ENCODE assay signal across 19 mouse cellular contexts in genomic region chr2:29034542-29035475, GRCm38 (mm10). TPM values are rescaled to one million over a fixed set of nuclear protein-coding genes. Genes with fewer than 3 reads are reported as not detected.
DNase-seq lines count a peak whose midpoint lies in the region; ATAC-seq and TF ChIP-seq lines count a peak whose summit lies in the region.
"Had no signal": no experiment of that assay in that cellular context is flagged by ENCODE, and none has a peak within 500 bp of the region (broad histone marks: within the 10 kb centered on the region; RNA-seq: fewer than 3 reads in every experiment).

No protein-coding gene starts in this region.

- H3K9ac ChIP-seq in kidney, embryonic 15.5 days, result no peak overlapping the region
- H3K9ac ChIP-seq in neural tube, embryonic 11.5 days (ENCODE audit: low read length), result no peak overlapping the region
- no peak overlapping the region for H3K9ac ChIP-seq in neural tube, embryonic 15.5 days (replicated peaks)
- H3K9ac ChIP-seq in liver, embryonic 13.5 days, result no peak overlapping the region
- H3K9ac ChIP-seq in intestine, postnatal 0 days (ENCODE audit: low read depth, low read length), result no peak overlapping the region

- DNase-seq in kidney, adult 18-20 months, result peak; percentile 40
- peak; percentile 16 for DNase-seq in neural tube, embryonic 11.5 days (ENCODE audit: low spot score)
- DNase-seq in liver, embryonic 13.5 days, result no peak
- peak; percentile 66 for DNase-seq in yolk sac, embryonic 10.5 days (ENCODE audit: low spot score)
- no peak for DNase-seq in ovary, postnatal 36 days (ENCODE audit: low spot score)
- DNase-seq: adrenal gland, postnatal 14 days; cerebellum, adult 8-10 months; heart, adult 18-20 months; lung, postnatal 10 days; spleen, adult 18-20 months; thymus, postnatal 14 days had no signal

- no peak overlapping the region for H3K4me3 ChIP-seq in kidney, embryonic 15.5 days (replicated peaks)
- H3K4me3 ChIP-seq in neural tube, embryonic 11.5 days (ENCODE audit: low read depth, low read length), result no peak overlapping the region
- no peak overlapping the region for H3K4me3 ChIP-seq in neural tube, embryonic 15.5 days (replicated peaks)
- no peak overlapping the region for H3K4me3 ChIP-seq in liver, embryonic 13.5 days (replicated peaks)
- no peak overlapping the region for H3K4me3 ChIP-seq in intestine, postnatal 0 days (ENCODE audit: low read depth, low read length)
- H3K4me3 ChIP-seq: megakaryocyte, embryonic 14.5 days had no signal

- H3K27ac ChIP-seq in kidney, embryonic 15.5 days, result no peak overlapping the region
- H3K27ac ChIP-seq in neural tube, embryonic 11.5 days (ENCODE audit: low read depth, low read length), result no peak overlapping the region
- no peak overlapping the region for H3K27ac ChIP-seq in neural tube, embryonic 15.5 days (replicated peaks)
- peak overlapping the region; percentile 67 for H3K27ac ChIP-seq in liver, embryonic 13.5 days
- no peak overlapping the region for H3K27ac ChIP-seq in intestine, postnatal 0 days (ENCODE audit: low read depth, low read length)
- H3K27ac ChIP-seq: hindbrain, postnatal 0 days had no signal

- no peak overlapping the region for H3K4me2 ChIP-seq in kidney, embryonic 15.5 days
- H3K4me2 ChIP-seq in neural tube, embryonic 11.5 days (ENCODE audit: low read depth), result no peak overlapping the region
- H3K4me2 ChIP-seq in neural tube, embryonic 15.5 days, result no peak overlapping the region
- no peak overlapping the region for H3K4me2 ChIP-seq in liver, embryonic 13.5 days
- H3K4me2 ChIP-seq in intestine, postnatal 0 days (replicated peaks; ENCODE audit: low read depth), result no peak overlapping the region

- no peaks in the 10 kb centered on the region for H3K36me3 ChIP-seq in kidney, embryonic 15.5 days
- H3K36me3 ChIP-seq in neural tube, embryonic 11.5 days (ENCODE audit: control insufficient read depth, insufficient read depth, low read length), result no peaks in the 10 kb centered on the region
- H3K36me3 ChIP-seq in neural tube, embryonic 15.5 days, result no peaks in the 10 kb centered on the region
- no peaks in the 10 kb centered on the region for H3K36me3 ChIP-seq in liver, embryonic 13.5 days
- no peaks in the 10 kb centered on the region for H3K36me3 ChIP-seq in intestine, postnatal 0 days (ENCODE audit: control insufficient read depth, insufficient read depth)

- 67% methylated on average over 20 of the region's 20 CpGs for WGBS in kidney, embryonic 15.5 days
- WGBS in neural tube, embryonic 11.5 days, result 52% methylated on average over 20 of the region's 20 CpGs
- 51% methylated on average over 20 of the region's 20 CpGs for WGBS in neural tube, embryonic 15.5 days
- 57% methylated on average over 20 of the region's 20 CpGs for WGBS in liver, embryonic 13.5 days (ENCODE audit: insufficient replicate concordance)
- 51% methylated on average over 20 of the region's 20 CpGs for WGBS in intestine, postnatal 0 days

- peaks cover 6% of the 10 kb centered on the region; the same call in 1 of the 2 replicates for H3K4me1 ChIP-seq in kidney, embryonic 15.5 days
- H3K4me1 ChIP-seq in neural tube, embryonic 11.5 days (ENCODE audit: control insufficient read depth, insufficient read depth, low read length), result no peaks in the 10 kb centered on the region
- peaks cover 8% of the 10 kb centered on the region for H3K4me1 ChIP-seq in neural tube, embryonic 15.5 days
- peaks cover 5% of the 10 kb centered on the region for H3K4me1 ChIP-seq in liver, embryonic 13.5 days (replicated peaks)
- 0 out of 2 replicates have a peak, but pooled peaks cover 3% of the 10 kb centered on the region for H3K4me1 ChIP-seq in intestine, postnatal 0 days (replicated peaks; ENCODE audit: control insufficient read depth, insufficient read depth, low read length)

- no peaks in the 10 kb centered on the region for H3K9me3 ChIP-seq in kidney, embryonic 15.5 days (replicated peaks)
- no peaks in the 10 kb centered on the region for H3K9me3 ChIP-seq in neural tube, embryonic 11.5 days (ENCODE audit: control insufficient read depth, low read length)
- H3K9me3 ChIP-seq in neural tube, embryonic 15.5 days (replicated peaks), result no peaks in the 10 kb centered on the region
- no peaks in the 10 kb centered on the region for H3K9me3 ChIP-seq in liver, embryonic 13.5 days (replicated peaks)
- no peaks in the 10 kb centered on the region for H3K9me3 ChIP-seq in intestine, postnatal 0 days (ENCODE audit: control insufficient read depth)
- H3K9me3 ChIP-seq: megakaryocyte, embryonic 14.5 days had no signal

- peaks cover 79% of the 10 kb centered on the region for H3K27me3 ChIP-seq in kidney, embryonic 15.5 days
- peaks cover 3% of the 10 kb centered on the region for H3K27me3 ChIP-seq in neural tube, embryonic 11.5 days (ENCODE audit: control insufficient read depth, insufficient read depth, low read length)
- peaks cover 23% of the 10 kb centered on the region for H3K27me3 ChIP-seq in neural tube, embryonic 15.5 days (replicated peaks)
- peaks cover 17% of the 10 kb centered on the region for H3K27me3 ChIP-seq in liver, embryonic 13.5 days
- peaks cover 5% of the 10 kb centered on the region; the same call in 1 of the 2 replicates for H3K27me3 ChIP-seq in intestine, postnatal 0 days (replicated peaks; ENCODE audit: control insufficient read depth, insufficient read depth, low read length)

- no peak for ATAC-seq in kidney, embryonic 15.5 days (replicated peaks; ENCODE audit: low FRiP score)
- ATAC-seq in neural tube, embryonic 11.5 days (ENCODE audit: insufficient read depth, low FRiP score, low TSS enrichment), result no peak
- no peak for ATAC-seq in neural tube, embryonic 15.5 days (ENCODE audit: low FRiP score)
- peak; percentile 71 for ATAC-seq in liver, embryonic 13.5 days (ENCODE audit: low read depth)
- ATAC-seq in intestine, postnatal 0 days, result no peak
- ATAC-seq: activated CD4-positive, CD25-positive, alpha-beta regulatory T cell, adult 4 months; forebrain, embryonic 14.5 days; hindbrain, postnatal 0 days; Patski had no signal

- TF ChIP-seq CTCF in intestine, postnatal 0 days (IDR thresholded peaks at IDR 0.05; ENCODE audit: low read depth), result no peak

RNA-seq across cellular contexts. Expression of gene Cfap77, which starts 20.1 kb away (rescaled TPM):
- polyA plus RNA-seq in kidney, embryonic 15.5 days (2015; fragmentation: Nextera tagmentation; extraction: Ambion mirVana), result 0.31 and 0.35 TPM in 2 replicates
- polyA plus RNA-seq in neural tube, embryonic 11.5 days (2014; fragmentation: Nextera tagmentation; extraction: Ambion mirVana), result 0.33 TPM in 1 of 2 replicates, not detected in the other
- polyA plus RNA-seq in neural tube, embryonic 15.5 days (2015; fragmentation: Nextera tagmentation; extraction: Ambion mirVana), result 0.47 and 0.49 TPM in 2 replicates
- 0.08 and 0.13 TPM in 2 replicates for polyA plus RNA-seq in liver, embryonic 13.5 days (2015; fragmentation: Nextera tagmentation; extraction: Ambion mirVana)
- polyA plus RNA-seq in intestine, postnatal 0 days (2015; fragmentation: Nextera tagmentation; extraction: Ambion mirVana), result 0.08 and 0.20 TPM in 2 replicates

RNA-seq across cellular contexts. Expression of gene Ttf1, which starts 25.3 kb away (rescaled TPM):
- 11.5 and 11.7 TPM in 2 replicates for polyA plus RNA-seq in kidney, embryonic 15.5 days (2015; fragmentation: Nextera tagmentation; extraction: Ambion mirVana)
- 11.7 and 12.2 TPM in 2 replicates for polyA plus RNA-seq in neural tube, embryonic 11.5 days (2014; fragmentation: Nextera tagmentation; extraction: Ambion mirVana)
- 5.7 and 8.0 TPM in 2 replicates for polyA plus RNA-seq in neural tube, embryonic 15.5 days (2015; fragmentation: Nextera tagmentation; extraction: Ambion mirVana)
- 4.6 and 5.2 TPM in 2 replicates for polyA plus RNA-seq in liver, embryonic 13.5 days (2015; fragmentation: Nextera tagmentation; extraction: Ambion mirVana)
- polyA plus RNA-seq in intestine, postnatal 0 days (2015; fragmentation: Nextera tagmentation; extraction: Ambion mirVana), result 4.3 and 4.9 TPM in 2 replicates

Comparison
In these comparisons a context has a peak if more than half of its experiments do, and no peak if none do; other contexts are left out.
1. DNase-seq: peak in kidney, adult 18-20 months (single experiment), neural tube, embryonic 11.5 days (single experiment) and yolk sac, embryonic 10.5 days (single experiment); none in liver, embryonic 13.5 days (single experiment) and ovary, postnatal 36 days (single experiment).